Mouse (Mus musculus): Measurements from ENCODE around the gene Actrt2. TPM values are rescaled to one million over a fixed set of nuclear protein-coding genes. Genes with fewer than 3 reads are reported as not detected.

The Actrt2 gene
- not detected in 2 replicates for polyA plus RNA-seq (2015; fragmentation: Nextera tagmentation; extraction: Ambion mirVana)

DNA sequence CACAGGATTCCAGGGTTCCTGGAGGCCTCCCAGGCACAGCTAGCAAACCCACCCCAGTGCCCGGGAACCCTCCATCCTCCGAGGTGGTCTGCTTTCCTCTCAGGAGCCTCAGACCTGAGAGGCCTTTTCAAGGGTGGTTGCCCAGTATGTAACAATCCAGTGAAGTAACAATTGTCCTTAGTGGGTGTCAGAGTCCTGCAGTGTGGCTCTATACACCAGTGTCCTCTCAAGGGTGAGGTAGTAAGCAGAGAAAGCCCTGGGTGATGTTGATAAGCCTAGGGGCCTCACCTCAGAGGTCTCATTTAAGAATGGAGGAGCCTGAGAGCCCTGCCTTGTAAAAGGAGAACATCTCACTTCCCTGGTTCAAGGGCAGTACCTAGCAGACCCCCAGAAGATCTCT, at the start of gene Actrt2:
Actrt2 (minus strand) TSS at position 101 of the 400 bp plus-strand sequence.
- DNase-seq (ENCODE audit: low spot score) = no peak

DNA sequence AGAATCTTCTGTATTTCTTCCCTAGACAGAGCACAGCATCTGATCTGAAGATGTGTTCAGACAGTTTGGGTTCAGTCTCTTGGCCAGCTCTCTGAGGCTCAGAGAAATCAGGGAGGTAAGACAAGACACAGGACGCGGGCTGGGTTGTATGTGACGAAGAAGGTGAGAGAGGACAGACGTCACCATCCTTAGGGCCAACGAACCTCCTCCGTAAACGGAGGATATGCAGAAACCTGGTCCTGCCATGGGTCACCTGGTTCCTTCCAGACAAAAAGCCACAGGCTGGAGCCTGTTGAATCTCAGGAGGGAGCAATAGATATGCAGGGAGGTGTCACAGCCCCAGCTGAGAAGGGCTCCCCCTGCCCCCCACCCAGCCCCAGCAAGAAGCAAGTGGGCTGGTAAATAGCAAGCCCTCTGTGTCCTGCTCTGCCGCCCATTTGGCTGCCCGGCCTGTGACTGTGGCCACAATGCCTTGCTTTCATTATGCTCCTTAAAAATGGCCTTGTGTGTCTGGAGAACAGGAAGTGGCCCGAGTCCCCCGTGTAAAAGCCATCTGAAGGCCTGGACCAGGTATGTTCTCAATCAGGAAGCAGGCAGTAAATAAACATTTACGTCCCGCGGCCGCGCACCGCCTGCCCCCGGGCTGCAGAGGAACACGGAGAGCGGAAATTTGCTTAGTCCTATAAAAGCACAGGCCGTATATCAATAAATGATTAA, 41.9 kb upstream of the Actrt2 start:
- no peak for DNase-seq (ENCODE audit: low spot score)

DNA sequence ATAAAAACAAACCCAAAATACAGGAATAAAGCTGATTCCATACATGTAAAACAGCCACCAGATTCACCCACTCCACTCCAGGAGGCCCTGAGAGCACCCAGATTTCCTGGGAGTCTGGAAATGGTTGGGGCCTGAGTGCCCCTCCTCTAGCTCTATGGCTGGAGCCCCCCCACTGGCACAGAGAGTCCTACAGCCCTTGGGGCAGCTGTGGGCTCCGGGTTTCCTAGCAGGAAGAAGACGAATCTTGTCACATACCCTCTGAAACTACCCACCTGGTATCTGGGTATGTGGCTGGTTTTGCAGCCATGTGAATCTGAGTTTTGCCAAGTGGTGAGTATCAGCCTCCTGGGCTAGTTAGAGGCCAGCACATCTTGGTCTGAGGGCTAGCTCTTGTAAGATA, 41.1 kb upstream of the Actrt2 start:
- no peak for DNase-seq (ENCODE audit: low spot score)

DNA sequence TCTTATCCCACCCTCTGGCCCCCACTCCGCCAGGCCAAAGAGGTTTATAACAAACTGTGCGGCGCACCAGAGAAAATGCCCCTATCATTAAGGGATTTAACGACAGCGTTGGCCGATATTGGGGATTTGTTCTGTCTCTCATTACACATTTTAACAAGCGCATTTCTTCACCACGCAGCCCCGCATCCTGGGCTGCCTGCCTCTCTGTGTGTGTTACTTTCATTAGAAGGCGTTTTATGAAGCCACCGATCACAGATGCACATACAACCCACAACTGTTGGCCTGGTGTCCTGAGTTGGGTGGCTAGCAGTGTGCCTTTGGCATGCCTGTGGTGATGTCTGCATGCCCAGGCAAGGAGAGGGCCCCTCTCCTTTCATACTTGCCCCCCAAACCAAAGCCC, 40.6 kb upstream of the Actrt2 start:
- no peak for DNase-seq (ENCODE audit: low spot score)

DNA sequence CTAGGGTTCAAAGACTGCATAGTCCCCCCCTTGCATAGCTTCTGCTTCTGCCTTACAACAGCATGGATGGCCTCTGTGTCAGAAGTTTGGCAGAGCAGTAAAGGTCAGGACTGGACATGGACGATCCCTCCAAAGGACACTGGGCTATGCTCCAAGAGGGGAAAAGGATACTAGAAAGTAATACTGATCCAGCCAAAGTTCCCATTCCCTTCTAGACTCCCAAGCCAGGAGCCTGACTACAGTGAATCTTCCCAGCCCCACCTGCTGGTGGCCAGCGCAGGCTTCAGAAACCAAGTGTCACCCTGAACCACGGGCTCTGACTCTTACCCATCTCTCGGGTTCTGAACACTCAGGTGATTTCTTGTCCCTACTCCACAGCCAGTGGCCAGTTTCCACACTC, 39.9 kb upstream of the Actrt2 start:
- no peak for DNase-seq (ENCODE audit: low spot score)

DNA sequence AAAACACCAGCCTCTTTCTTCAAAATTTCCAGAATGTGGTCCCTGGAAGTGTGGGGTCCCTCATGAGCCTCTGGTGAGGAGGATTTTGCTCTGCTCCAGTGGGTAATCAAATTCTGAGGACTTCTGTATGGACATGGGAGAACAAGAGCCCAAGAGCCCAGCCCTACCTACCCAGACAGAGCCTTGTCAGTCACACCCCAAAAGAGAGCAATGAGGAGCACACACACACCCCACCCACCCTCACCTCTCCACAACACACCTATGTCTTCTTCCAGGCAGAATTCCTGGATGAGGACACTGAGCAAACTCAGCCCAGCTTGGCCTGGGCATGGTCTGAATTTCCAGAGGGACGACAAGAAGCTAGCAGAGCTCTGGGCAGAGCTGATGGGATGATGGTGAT, 38.8 kb upstream of the Actrt2 start:
- no peak for DNase-seq (ENCODE audit: low spot score)

DNA sequence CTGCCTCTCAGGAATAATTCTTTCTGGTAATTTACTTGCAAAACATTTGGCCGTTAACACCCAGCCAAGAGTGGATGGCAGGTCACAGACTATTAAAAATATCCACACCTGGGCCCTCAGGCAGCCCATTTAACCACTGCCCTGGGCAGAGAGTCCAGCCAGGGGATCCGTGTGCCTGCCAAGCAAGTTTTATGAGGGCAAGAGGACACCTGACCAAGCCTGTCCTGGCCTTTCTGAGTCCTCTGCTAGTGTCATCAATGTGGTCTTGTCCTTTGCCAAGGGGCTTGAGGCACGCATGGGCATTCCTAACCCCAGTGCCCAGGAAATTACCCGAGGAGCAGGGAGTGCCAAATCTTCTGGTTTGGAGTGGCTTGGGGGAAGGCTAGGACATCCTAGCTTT, 38.0 kb upstream of the Actrt2 start:
- DNase-seq (ENCODE audit: low spot score) = no peak

DNA sequence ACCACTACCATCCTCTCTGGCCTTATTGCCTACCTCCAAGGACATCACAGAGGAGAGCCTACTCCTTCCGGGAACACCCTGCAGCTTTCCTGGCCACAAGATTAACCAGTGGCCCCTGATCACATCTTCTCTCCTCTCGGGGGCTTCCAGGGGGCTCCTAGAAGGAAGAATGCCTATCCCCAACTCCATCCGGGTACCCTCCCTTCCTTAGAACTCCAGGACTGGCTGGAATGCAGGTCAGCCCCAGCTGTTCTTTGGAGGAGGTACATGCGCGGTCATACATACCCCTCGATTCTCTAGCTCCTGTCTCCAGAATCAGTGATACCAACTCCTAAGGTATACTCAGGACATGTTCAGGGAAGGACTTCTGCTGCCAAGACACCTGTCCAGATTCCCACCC, 37.4 kb upstream of the Actrt2 start:
- DNase-seq (ENCODE audit: low spot score) = no peak

DNA sequence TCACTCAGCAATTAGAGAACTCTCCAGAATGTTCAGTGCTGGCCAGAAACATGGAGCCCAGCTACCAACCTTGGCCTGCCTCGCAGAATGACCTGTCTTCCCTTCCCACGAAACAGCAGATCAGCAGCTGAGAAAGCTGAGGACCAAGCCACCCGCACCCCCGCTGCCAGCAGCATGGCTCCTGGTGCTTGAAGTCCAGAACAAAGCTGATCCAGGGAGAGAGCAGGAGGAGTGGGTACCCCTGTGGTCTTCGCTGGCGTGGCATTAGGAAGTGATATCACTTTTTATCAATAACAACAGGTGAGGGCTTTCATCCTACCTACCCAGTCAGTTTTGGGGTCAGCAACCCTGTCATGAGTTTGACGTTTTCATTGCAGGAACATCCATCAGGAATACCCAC, 36.9 kb upstream of the Actrt2 start:
- DNase-seq (ENCODE audit: low spot score) = no peak

DNA sequence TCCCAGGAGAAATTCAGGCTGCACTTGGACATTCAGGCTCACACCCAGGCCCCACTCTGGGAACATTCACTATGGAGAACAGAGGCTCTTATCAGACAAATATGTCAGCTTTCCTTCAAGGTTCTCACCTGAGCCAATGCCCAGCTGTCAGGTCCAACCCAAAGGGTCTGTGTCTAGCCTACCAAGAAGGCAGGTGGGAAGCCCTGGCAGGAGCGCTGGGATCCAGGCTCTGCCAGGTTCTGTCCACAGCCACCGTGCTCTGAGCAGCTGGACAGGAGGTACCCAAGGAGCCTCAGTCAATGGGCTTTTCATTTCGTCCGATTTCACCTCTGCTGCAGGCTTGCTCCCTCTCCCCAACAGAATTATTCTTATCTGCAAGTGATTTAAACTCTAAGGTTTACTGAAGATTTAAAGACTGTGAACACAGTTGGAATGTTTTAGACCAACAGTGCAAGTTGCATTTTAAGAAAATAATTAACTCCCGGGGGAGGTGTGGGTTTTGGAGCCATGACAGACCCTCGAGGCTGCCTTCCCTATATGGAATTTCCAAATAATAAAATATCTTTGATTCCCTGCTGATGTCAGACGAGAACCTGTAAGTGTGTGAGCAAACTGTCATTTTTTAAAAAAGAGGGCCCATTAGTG, 35.9 kb upstream of the Actrt2 start:
- no peak for DNase-seq (ENCODE audit: low spot score)

DNA sequence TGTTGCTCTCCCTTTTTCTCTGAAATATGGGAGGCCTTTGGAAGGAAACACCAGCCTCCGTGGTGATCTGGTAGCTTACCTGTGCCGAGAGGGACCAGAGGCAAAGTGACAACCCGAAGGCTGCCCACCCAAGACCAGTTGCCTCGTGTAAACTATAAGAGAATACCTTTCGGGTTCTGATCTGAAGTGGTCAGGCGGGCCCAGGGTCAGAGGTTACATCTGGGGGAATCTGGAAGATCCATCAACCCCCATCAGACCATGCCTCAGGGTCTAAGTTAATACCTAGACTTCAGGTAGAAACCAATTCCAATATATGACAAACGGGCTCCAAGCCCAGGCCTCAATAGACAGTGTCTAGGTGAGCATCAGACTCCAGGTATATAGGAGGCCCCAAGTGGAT, 35.3 kb upstream of the Actrt2 start:
- no peak for DNase-seq (ENCODE audit: low spot score)

DNA sequence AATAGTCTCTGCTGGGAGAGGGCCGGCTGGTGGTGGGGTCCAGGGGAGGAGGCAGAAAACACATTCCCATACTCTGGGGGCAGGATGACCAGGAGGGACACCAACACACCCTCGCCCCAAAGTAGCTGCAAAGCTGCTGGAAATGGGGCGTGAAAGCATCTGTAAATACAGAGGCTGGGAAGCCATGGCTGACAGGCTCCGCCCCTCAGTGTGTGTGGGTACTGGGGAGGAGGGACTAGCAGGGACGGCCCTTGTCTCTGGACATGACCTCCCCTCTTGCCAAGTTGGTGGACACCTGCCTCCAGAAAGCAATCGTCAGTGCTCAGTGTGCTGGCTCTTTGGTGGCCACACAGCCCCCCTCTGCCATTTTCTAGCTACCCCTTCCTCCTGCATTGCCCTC, 34.5 kb upstream of the Actrt2 start:
- no peak for DNase-seq (ENCODE audit: low spot score)

DNA sequence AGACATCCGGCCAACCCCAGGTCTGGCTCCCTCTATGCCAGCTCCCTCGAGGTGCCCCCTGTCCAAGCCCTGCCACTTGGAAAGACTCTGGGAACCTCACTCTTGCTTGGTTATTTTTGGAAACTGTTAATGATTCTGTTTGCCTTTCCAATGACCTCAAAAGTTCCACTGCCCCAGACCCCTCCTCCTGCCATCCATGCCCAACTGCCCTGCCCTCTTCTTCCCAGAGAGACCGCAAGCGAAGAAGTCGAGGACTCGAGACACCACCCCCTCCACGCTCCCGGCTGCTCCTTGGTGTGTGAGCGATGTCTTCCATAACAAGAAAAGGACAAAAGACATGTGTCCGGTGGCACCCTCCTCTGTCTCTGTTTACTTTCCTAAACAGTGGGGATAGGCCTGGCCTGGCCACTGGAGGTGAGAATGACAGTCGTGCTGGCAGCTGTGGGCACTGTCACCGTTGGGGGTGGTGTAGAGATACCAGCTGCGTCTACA, 33.3 kb upstream of the Actrt2 start:
- DNase-seq (ENCODE audit: low spot score) = no peak

DNA sequence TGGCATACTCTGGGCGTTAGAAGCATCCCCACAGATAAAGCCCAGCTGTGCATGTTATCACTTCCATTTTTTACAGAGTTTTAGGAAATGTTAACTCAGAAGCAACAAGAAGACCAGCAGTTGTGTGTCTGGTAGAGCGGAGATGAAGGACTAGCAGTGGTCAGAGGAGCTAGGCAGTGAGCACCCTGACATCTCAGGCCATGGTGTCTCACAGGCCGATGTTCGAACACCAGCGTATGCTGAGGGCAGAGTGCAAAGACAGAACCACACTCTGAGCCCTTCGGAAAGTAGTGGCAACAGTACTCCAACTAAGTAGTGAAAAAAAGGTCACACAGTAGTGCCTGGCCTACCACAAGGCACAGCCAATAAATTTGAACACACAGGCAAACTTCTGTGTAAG, 32.8 kb upstream of the Actrt2 start:
- no peak for DNase-seq (ENCODE audit: low spot score)

DNA sequence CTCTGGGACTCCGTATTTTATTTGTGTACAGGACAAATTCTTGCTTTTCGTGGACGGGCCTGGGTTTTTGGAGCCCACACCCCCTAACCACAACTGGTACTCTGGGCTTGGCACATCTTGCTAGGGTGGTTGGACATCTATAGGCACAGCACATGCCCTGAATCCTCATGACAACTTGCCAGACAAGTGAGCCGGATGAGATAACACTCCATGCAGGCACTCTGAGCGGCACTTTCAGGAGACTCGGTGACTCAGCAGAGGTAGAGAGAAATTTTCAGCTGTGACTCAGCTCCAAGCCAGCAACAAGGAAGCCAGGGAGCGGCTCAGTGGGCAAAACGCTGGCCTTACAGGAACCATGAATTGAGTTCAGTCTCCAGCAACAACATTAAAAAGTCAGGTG, 31.6 kb upstream of the Actrt2 start:
- no peak for DNase-seq (ENCODE audit: low spot score)

DNA sequence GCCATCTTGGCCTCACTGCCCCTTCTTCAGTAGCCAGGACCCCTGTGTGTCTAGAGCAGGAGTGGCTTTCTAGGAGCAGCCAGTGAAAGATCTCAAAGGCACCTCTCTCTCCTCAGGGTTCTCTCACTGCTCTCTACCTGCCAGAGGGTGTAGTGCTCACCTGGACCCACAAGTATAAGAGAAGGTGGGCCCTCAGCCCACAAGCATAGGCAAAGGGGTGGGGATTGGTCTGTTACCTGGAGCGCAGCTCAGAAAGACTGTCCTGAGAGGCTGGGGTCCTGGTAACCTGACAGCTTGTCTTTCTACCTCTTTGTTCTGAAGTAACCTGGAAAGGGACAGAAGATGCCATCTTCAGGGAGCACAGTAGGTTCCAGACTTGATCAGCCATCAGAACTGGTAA, 31.0 kb upstream of the Actrt2 start:
- no peak for DNase-seq (ENCODE audit: low spot score)

DNA sequence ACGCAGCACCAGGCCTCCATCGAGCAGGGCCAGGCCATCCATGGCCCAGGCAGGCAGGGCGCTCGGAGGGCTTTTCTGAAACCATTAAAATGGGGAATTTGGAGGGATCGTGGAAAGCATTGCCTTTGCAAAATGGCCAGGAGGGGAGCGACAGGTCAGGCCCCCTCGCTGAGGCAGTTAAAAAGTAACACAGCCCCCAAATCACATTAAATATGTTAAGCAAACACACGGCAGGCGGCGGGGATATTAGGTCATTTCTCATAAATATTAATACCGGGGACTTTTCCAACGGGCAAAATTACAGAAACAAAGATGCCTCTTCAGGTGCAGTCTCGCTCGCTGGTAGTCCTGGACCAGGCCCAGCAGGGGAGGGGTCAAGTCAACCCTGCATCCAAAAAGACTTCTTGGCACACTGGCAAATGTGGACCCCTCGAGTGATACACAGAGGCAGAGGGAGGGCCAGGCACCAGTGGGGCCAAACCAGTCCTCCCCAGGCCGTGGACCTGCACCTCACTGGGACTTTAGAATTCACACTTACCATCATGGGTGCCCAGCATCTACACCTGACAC, 30.4 kb upstream of the Actrt2 start:
- no peak for DNase-seq (ENCODE audit: low spot score)

DNA sequence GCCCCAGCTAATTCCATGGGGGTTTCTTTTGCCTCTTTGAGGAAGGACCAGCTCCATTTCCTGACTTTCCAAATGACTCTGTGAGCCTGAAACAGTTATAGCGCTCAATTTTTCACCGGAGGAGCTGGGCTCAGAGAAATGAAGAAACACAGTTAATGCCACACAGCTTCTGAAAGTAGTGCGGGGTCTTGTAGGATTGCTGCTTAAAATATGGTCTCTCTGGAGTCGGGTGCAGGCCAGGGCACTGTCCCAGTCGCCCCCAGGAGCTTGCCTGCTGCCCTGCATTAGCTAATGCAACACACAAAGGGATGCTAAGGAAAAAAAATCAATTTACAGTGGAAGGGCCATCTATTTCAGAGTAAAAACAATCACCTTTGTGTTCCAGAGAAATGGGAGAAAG, 29.8 kb upstream of the Actrt2 start:
- DNase-seq (ENCODE audit: low spot score) = no peak

DNA sequence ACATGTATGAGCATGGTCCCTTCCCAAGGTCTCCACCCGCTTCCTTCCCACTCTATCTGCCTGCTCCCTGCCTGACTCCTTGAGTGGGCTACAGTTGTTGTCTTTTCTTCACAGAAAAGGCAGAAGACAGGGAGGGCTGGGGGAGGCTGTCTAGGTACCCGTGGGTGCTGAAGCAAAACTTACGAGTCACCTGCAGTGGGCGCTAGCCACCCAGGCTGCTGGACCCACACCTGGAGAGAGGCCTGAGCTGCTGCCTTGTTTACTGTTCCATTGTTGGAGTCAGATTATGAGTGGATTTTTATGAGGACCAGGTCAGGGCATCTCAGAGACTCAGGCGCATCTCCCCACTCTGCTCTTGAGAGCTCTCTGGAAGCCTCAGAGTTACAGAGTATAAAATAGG, 28.9 kb upstream of the Actrt2 start:
- no peak for DNase-seq (ENCODE audit: low spot score)

DNA sequence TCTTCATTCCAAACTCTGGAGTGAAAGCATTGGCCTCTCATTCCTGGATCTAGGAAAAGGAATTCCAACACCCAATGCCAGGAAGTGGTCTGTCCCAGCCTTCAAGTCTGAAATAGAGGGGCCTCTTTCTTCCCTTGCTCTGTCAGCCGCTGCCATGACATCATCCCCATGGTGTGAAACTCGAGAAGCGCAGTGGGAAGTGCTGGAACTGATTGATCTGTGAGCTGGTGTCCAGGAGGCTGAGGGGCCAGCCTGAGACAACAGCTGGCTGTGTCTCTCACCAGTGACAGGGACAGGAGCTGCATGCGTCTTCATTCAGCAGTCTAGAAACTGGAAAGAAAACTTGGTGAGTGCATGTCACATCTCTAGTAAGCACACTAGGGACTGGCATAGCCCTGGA, 28.5 kb upstream of the Actrt2 start:
- no peak for DNase-seq (ENCODE audit: low spot score)

DNA sequence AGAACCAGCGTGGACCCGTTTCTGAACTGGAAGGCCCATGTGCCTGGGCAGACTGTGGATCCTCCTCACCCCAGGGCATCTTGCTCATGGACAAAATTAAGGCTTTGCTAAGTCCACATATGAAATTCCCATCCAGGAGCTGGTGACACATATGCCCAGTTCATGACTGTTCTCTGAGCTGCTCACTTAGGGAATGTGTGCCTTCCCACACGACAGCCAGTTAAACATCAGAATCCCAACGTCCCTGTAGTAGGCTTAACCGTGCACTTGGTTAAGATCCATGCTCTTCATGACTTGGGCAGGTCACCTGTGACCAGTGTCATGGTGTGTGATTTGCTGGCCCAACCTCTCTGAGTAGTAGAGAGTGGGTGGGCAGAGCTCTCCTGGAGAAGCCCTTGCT, 26.7 kb upstream of the Actrt2 start:
- DNase-seq (ENCODE audit: low spot score) = no peak

DNA sequence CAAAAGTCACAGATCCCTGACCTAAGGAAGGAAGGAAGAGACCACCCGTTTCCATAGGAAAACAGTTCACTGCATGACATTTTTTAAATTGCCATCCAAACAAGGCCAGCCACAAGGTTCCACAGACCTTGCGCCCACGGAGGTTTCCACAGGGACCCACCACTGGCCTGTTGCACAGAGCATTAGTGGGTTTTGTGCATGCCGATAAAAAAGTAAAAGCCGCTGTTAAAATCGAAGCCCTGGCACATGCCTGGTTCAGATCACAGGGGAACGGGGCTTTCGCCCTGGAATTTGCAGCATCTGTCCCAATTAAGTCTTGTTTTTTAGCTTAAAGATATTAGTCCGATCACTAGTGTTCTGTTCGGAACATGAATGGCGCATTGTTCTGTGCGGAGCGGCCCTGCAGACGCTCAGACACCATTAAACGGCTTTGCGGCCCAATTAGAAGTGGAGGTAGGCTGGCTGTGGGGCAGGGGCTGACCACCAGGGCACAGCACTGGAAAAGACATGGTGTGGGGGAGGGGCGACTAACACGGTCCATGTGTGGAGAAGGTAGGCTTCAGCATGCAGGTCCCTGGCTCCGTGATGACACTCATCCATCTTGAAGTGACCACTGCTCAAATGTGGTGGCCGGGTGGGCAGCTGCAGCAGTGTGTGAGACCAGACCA, 25.8 kb upstream of the Actrt2 start:
- DNase-seq (ENCODE audit: low spot score) = no peak
